Mouse (Mus musculus) erythroid progenitor cell, adult 5-6 weeks (primary cell): ENCODE data around the gene Trip13. TPM values are rescaled to one million over a fixed set of nuclear protein-coding genes. Genes with fewer than 3 reads are reported as not detected.

Experiments
- ATAC-seq: replicated peaks from 2 replicates; pipeline ENCODE4 v1.8.0; 2016; ENCODE audit warnings: moderate number of reproducible peaks, mild to moderate bottlenecking, moderate TSS enrichment, inconsistent platforms; ENCODE audit not compliant: poor library complexity, low FRiP score, severe bottlenecking
- total RNA-seq, 2 experiments: library from RNA; stranded (forward) in 1 of 2; stranded (reverse) in 1 of 2; fragments of 150-400 nt in 1 of 2; fragments of 186-747, 209-891 nt in 1 of 2; gene quantifications; 2 replicates each; pipeline versions ENCODE4 v1.2.3 to v1.2.4; 2015 to 2017; ENCODE audit warnings: low replicate concordance in 2 of 2

The Trip13 gene
- total RNA-seq (2015; ENCODE audit: low replicate concordance) (15.1 and 22.0 TPM in 2 replicates), total RNA-seq (2017; ENCODE audit: low replicate concordance) (26.8 and 31.5 TPM in 2 replicates)

DNA sequence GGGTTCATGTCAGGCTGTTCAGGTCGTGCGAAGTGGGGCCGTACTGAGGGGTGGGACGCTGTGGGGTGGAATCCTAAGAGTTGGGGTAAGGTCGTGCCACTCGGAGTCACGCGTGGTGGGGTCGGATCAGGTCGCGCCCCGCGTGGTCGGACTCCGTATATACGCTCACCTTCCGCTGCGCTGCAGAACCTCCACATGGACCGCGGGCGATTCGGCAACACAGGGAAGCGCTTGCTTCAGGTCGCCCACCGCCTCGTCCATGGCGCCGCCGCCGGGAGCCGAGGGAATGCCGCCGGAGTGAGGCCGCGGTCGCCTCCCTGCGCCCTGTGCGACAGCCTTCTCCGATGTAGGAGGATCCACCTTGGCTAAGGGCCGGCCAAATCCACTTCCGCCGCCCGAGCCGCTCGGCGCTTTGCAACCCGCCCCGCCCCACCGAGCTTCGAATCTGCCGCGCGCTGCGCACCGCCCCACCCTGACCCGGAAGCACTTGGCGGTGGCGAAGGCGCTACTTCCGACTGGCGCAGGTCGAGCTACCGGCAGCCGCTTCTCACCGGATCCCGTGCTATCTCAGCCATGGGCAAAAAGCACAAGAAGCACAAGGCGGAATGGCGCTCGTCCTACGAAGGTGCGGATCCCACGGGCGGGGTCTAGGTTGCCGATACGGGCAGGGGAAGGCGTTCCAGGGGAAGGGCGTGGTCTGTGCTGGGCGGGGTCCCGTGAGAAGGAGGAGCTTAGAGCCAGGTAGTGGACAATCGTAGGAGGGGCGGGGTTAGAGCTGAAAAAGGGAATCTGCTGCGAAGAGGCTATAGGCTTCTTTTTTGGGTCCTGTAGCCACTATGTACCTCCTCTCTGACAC lies at the start of gene Trip13, which contains the start of gene Brd9:
Gene Trip13 (minus strand): TSS at position 464 of the 856 bp plus-strand sequence.
Gene Brd9 (plus strand): TSS at position 491 of the 856 bp plus-strand sequence.
- ATAC-seq = peak; percentile 94

DNA sequence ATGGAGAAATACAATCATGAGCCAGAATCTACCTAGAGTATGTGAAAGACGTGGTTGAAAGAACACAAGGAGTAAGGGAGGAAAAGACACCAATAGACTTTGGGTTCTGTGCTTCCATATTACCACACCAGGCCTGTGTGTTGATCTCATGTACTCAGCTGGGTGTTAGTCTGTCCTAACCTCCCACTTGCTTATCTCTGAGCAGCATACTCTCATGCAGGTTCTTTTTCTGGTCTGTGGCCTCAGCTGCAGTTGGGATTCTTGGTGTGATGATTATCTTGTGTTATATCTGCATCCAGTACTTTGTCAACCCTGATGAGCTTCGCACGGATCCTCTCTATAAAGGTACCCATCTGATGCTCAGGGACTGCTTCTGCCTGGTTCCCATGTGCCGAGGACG lies 39.4 kb upstream of the Trip13 start:
- no peak for ATAC-seq

GRCm38 (mm10) chr13:73974523-73974922 lies 36.9 kb upstream of the Trip13 start:
- no peak for ATAC-seq

DNA sequence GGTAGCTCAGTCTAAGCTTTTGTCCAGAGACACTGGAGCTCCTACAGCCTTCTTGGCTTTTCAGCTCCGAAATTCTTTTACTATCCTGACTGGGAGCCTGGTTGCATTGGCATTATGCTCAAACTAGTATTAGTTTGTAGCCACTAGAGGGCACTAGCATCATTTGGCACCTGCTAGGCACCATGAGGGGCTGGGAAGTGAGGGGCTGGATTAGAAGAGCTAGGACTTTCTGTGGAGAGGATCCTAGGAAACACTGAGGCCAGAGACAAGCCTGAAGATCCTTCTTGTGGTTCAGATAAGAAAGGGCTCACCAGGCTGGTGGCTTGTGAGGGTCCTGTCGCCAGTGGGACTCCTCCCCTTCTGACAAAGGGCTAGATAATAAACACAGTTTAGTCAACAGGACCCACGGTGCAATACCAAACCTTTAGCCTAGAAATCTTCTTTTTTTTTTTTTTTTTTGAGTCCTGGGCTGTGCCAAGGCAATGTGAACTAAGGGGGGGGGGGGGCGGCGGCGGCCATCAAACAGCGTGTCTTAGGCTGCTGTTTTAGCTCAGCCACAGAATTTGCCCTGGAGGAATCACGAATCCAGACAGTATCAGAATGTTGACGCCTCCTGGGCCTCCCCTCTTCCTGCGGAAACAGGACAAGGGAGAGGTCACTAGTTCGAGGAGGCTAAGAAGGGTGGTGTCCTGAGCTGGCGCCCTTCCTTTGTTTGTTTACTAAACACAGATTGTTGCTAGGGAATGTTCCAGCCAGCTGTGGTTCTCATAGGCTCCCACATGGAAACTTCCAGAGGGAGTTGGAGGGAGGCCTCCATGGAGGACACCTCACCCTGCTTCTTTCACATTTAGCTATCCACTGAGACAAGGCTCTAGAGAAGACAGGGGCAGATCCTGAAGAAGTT lies 33.2 kb upstream of the Trip13 start:
- ATAC-seq = no peak

- no peak for ATAC-seq
Observed at GRCm38 (mm10) chr13:73963551-73963950, 26.0 kb upstream of the Trip13 start, which contains the start of gene Zdhhc11. Gene Zdhhc11, plus strand, starts transcription at chr13:73963851.

DNA sequence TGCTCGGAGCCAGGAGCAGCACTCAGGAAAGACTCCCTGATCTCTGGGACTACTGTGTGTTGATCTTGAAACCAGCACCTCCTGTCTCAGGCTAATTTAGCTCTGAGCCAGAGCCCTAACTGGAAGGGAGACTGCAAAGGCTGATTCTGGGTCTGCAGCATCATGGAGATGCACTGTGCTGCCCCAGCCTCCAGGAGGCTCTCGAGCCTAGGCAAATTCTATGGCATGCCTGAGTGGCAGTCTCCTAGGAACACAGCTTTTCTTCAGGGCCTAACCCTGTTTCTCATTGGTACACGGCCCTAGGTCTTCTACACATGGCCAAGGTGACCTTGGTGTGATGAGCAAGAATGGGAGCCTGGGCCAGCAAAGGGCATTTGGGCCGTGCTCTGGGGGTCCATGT lies 23.6 kb upstream of the Trip13 start:
- no peak for ATAC-seq

DNA sequence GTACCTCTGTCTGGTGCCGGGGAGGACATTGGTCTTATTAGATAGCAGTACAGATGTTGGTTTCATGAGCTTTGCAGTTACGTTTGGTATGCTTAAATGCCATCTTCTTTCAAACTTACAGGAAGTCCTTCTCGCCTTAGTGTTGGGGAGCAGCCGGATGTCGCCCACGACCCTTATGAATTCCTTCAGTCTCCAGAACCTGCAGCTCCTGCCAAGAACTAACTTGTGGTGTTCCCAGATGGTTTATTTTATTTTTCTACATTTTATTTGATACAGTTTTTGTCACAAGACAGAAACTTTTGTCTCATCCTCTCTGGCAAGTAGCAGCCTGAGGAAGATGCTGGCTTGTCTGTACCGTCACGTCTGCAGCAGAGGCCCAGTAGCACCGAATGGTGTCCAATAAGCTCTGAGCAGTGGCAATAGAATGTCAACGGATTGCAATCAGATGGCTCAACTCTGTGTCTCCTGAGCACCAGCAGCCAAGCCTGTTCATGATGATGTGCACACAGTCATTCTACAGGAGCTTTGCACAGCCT lies 22.6 kb upstream of the Trip13 start:
- ATAC-seq = no peak

DNA sequence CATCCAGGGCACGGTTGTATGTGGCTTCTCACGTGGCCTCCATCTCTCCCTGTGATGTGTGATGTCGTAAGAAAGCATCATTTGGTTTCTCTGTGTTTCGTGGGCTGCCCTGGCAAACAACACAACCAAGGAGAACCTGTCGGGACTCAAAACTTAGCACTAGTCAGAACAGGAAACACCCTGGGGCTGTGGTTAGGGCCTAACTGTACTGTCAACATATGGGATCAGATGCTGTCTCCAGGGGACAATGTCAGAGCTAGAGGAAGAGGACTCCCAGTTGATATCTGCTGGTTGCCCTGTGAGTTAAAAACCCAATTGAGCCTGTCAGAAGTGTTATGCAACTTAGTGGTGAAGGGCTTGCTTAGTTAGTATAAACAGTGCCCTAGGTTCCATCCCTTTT lies 17.9 kb upstream of the Trip13 start:
- no peak for ATAC-seq

DNA sequence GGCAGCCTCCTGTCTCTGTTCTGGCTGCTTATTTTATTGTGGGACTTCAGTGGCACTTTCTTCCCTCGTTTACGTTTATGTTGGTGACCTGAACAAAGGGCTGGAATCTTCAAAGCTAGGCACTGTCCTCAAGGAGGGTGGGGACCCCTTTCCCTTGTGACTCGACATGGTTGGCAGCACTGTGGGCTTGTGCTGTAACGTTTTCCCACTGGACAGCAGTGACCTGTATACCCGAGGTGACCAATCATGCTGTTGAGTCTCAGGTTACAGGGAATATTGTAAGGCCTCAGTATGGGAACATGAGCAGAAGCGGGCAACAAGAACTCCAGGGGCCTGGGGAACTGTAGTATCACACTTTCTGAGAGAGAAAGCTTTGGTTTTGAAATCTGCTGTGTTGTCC lies 17.1 kb upstream of the Trip13 start:
- no peak for ATAC-seq

- no peak for ATAC-seq
Observed at GRCm38 (mm10) chr13:73953551-73954130, 16.1 kb upstream of the Trip13 start.

- no peak for ATAC-seq
Observed at GRCm38 (mm10) chr13:73944606-73945005, 7.0 kb upstream of the Trip13 start.

GRCm38 (mm10) chr13:73939101-73939500 lies 1.5 kb upstream of the Trip13 start:
- no peak for ATAC-seq

GRCm38 (mm10) chr13:73938177-73938560 lies 585 bp upstream of the Trip13 start:
- 0 out of 2 replicates have a peak, but pooled peaks have one; percentile 20 for ATAC-seq

DNA sequence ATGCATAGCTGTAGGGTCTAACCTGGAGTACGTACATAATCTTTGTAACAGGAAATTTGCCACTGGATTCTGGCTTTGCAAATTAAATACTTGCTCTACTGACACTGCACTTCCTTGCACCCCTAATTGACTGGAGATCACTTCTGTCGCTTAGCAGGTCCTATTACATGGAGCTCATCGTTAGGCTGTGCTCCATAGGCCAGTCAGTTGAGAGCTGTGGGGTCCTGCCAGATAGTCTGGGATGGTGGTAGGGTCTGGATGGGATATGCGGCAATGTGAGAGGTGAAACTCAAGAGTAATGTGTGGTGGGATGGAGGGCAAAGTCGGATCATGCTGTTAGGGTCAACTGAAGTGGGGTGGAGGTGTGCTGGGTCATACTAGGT lies 655 bp downstream of the Trip13 start:
- 0 out of 2 replicates have a peak, but pooled peaks have one; percentile 4 for ATAC-seq

DNA sequence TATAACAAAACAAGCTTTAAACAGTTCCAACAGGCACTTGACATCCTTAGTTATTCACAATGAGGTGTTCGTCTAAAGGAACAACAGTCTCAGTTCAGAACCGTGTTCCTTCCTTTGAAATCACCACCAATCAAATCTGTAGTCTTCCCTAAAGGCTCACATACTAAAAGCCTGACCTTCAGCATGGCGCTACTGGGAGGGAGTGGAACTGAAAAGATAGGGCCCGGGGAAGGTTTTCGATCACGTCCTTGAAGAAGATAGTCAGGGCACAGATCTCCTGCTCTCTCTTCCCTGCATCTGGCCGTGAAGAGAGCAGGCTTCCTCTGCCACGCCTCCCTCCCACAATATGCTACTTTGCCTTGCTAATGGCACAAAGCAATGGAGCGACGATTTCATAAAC lies 5.4 kb downstream of the Trip13 start:
- no peak for ATAC-seq

- no peak for ATAC-seq
Observed at GRCm38 (mm10) chr13:73913066-73913465, 24.5 kb downstream of the Trip13 start.

DNA sequence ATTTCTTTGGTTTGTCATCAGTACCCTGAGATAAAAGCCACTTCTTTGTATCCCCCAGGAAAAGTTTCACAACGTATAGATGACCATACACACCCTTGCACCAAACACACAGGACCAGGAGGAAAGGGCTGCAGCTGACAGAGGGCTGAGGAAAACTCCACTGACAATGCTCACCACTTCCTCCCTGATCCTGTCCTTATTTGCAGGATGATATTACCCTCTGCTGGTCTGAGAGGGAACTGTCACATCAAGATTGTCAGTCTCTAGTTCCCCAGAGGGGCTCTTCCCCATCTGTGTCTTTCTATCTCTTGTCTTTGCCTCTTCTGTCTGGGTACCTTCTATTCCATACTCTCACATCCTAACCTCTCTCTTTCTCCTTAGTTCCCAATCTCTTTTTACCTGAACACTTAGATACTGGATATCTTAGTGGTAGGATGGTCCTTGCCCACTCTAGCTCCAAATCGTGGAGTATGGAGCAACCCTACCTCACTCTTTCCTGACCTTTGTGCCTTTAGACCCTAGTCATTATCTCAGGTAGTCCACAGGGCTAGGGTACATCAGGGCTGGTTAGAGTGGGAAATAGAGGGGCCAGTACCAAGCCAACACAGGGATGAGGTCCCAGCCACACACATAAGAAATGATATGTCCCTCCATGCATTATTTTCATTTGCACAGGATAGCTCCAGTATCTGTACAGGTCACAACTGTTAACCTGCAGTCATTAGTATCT lies 29.7 kb downstream of the Trip13 start:
- no peak for ATAC-seq

DNA sequence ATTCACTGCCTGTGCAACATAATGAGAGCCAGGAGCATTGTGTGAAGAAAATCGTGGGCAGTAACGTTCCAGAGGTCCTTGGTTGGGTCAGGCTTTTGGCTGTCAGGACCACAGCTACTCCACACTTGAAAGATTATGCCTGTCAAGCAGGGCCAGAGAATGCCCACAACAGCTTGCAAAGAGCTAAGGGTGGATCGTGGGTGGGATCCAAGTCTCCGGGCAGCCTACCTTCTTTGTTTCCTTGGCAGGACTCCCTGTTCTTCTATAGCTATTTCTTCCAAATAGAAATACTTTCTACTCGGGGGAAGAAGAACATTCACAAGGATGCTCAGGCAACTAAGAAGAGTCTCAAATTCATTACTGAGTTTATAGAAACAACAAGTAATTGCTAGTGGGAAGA lies 30.4 kb downstream of the Trip13 start:
- no peak for ATAC-seq

DNA sequence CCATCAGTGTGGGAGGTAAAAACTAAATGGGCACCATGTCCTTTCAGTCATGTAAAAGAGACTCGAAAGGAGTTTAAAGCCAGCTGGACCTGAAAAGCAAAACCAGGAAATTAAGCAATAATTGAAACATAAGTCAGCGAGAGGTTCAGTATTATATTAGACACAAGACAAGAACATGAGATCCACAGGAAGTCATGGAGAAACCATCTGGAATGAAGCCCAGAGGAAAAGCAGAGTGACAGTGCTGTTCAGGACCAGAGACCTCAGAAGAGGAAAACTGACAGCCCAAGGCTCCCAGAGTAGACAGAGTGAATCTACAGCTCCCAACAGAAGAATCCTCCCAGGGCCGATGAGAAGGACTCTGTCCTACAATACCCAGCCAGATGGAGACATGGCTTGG lies 40.0 kb downstream of the Trip13 start:
- no peak for ATAC-seq
